Mouse (Mus musculus): Measurements from ENCODE around the gene Mchr1. TPM values are rescaled to one million over a fixed set of nuclear protein-coding genes. Genes with fewer than 3 reads are reported as not detected.
"Not testable (repeated sequence)": the region's sequence is repeated elsewhere in the genome, so short reads cannot be mapped to it uniquely, and the experiment has no call there.

The Mchr1 gene
- polyA plus RNA-seq, 1 experiment from 2014 or later, result 0.19 TPM

DNA sequence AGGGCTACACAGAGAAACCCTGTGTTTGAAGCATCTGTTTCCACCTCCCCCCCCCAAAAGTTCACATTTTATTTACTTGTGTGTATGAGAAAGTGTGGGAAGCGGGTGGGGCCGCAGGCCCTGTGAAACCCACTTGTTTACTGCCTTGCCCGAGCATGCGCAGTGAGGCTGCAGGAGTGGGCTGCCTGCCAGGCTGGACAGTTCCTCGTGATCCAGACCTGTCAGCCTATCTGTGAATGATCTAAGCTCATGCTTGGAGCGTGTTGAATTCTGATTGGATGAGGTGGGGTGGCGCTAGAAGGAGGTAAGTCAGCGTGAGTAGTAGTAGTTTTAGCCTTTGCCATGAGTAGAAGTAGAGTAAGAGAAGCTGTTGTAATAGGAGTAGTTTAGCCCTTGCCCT is 15.2 kb upstream of the Mchr1 start:
- WGBS (ENCODE audit: insufficient replicate concordance), result 64% methylated on average over 8 of the region's 8 CpGs
- ATAC-seq (ENCODE audit: low read depth), result not testable (repeated sequence)

DNA sequence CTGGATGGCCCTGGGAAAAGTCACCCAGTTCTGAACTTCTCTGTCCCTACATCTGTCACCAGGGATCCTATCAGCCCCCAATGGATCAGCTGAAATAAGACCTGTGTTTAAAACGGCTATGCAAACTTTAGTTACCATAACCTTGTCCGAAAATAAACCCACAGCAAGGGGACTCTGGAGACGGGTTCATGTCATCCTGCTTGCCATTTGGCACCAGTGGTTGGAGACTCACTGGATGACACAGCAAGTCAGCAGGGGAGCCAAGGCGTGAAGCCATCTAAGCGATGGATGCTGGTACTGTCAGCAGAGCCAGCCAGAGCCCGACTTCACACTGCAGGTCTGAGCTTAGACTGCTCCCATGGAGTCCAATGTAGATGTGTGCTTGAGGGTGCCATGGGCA is 13.9 kb upstream of the Mchr1 start:
- no peaks in the 10 kb centered on the region for H3K36me3 ChIP-seq (ENCODE audit: control insufficient read depth, insufficient read depth)
- H3K27me3 ChIP-seq (ENCODE audit: control insufficient read depth, insufficient read depth, low read depth, low read length), result no peaks in the 10 kb centered on the region
- H3K4me3 ChIP-seq (ENCODE audit: low read depth, low read length), result no peak overlapping the region
- no peaks in the 10 kb centered on the region for H3K9me3 ChIP-seq (replicated peaks; ENCODE audit: control insufficient read depth, low read length)
- no peak overlapping the region for H3K9ac ChIP-seq (ENCODE audit: low read depth, low read length)
- no peaks in the 10 kb centered on the region for H3K4me1 ChIP-seq (ENCODE audit: control insufficient read depth, low read depth, low read length)
- no peak for ATAC-seq (ENCODE audit: low read depth)
- 33% methylated on average over 6 of the region's 6 CpGs for WGBS (ENCODE audit: insufficient replicate concordance)
- no peak overlapping the region for H3K4me2 ChIP-seq (ENCODE audit: low read depth, low read length)
- H3K27ac ChIP-seq (ENCODE audit: low read length), result no peak overlapping the region

More for the DNA sequence above, 15.2 kb upstream of the Mchr1 start:
- not testable (repeated sequence) for H3K4me1 ChIP-seq (ENCODE audit: control insufficient read depth, low read depth, low read length); H3K4me2 ChIP-seq (ENCODE audit: low read depth, low read length); H3K9me3 ChIP-seq (replicated peaks; ENCODE audit: control insufficient read depth, low read length); H3K4me3 ChIP-seq (ENCODE audit: low read depth, low read length); H3K27ac ChIP-seq (ENCODE audit: low read length); H3K9ac ChIP-seq (ENCODE audit: low read depth, low read length); H3K36me3 ChIP-seq (ENCODE audit: control insufficient read depth, insufficient read depth); H3K27me3 ChIP-seq (ENCODE audit: control insufficient read depth, insufficient read depth, low read depth, low read length)

DNA sequence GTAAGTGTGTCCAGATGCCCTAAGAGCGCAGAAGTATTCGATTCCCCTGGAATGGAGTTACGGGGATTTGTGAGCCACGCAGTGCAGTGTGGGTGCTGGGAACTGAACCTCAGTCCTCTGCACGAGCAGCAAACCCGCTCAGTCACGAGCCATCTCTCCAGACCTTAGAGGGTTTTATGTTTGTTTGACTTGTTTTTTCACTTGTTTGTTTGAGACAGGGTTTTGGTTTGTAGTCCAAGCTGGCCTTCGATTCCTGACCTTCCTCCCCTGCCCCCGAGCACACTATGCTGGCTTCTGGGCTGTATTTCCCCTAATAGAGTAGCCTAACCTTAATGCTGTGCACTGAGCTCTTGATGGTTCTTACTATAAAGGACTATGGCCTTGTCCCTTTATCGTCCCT is 10.3 kb upstream of the Mchr1 start:
- WGBS (ENCODE audit: insufficient replicate concordance), result 76% methylated on average over 10 of the region's 10 CpGs
- Histone ChIP-seq H3K4me1 (ENCODE audit: control insufficient read depth, low read depth, low read length) (no peaks in the 10 kb centered on the region), H3K9ac (ENCODE audit: low read depth, low read length) (no peak overlapping the region), H3K27me3 (ENCODE audit: control insufficient read depth, insufficient read depth, low read depth, low read length) (no peaks in the 10 kb centered on the region), H3K4me2 (ENCODE audit: low read depth, low read length) (no peak overlapping the region), H3K9me3 (replicated peaks; ENCODE audit: control insufficient read depth, low read length) (no peaks in the 10 kb centered on the region), H3K27ac (ENCODE audit: low read length) (no peak overlapping the region), H3K4me3 (ENCODE audit: low read depth, low read length) (no peak overlapping the region), H3K36me3 (ENCODE audit: control insufficient read depth, insufficient read depth) (no peaks in the 10 kb centered on the region)
- no peak for ATAC-seq (ENCODE audit: low read depth)

DNA sequence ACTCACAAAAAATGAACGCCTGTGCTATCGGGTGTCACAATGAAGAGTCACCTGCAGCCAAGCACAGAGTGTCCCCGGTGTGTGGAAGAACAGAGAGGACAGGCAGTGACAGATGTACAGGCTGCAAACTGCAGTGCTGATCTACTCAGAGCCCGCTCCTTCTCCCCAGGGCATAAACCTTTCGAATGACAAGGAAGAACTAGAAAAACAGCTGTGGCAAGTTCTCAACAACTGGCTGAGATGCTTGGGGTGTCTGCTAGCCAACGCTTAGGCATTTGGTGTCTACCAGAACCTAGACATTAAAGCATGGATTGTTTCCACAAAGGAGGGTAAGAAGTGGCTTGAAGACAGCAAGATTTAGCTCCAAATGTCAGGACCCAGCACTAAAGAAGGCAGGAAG is 9.6 kb upstream of the Mchr1 start:
- Histone ChIP-seq H3K4me2 (ENCODE audit: low read depth, low read length) (no peak overlapping the region), H3K9ac (ENCODE audit: low read depth, low read length) (no peak overlapping the region), H3K36me3 (ENCODE audit: control insufficient read depth, insufficient read depth) (no peaks in the 10 kb centered on the region), H3K27me3 (ENCODE audit: control insufficient read depth, insufficient read depth, low read depth, low read length) (no peaks in the 10 kb centered on the region), H3K4me3 (ENCODE audit: low read depth, low read length) (no peak overlapping the region), H3K27ac (ENCODE audit: low read length) (no peak overlapping the region), H3K9me3 (replicated peaks; ENCODE audit: control insufficient read depth, low read length) (no peaks in the 10 kb centered on the region), H3K4me1 (ENCODE audit: control insufficient read depth, low read depth, low read length) (no peaks in the 10 kb centered on the region)
- WGBS (ENCODE audit: insufficient replicate concordance), result 60% methylated on average over 6 of the region's 6 CpGs
- no peak for ATAC-seq (ENCODE audit: low read depth)

DNA sequence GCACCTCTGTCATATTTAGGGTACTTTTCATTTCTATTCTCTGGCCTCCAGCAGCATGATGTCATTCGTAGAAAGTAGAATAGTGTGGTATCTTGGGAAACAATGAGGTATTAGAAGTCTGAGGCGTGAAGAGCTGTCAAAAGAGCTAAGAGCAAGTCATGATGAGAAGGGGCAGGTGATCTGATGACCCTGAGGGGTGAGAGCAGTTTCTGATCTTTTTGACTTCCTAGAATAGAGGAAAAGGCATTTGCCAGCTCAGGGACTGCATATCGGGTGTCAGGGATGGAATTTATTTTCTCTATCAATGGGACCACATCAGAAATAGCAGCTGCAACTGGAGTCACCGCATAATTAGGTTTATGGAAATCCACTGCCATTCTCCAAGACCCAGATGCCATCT is 8.5 kb upstream of the Mchr1 start:
- no peak for ATAC-seq (ENCODE audit: low read depth)
- H3K4me2 ChIP-seq (ENCODE audit: low read depth, low read length), result no peak overlapping the region
- H3K9ac ChIP-seq (ENCODE audit: low read depth, low read length), result no peak overlapping the region
- no peak overlapping the region for H3K27ac ChIP-seq (ENCODE audit: low read length)
- H3K4me3 ChIP-seq (ENCODE audit: low read depth, low read length), result no peak overlapping the region
- no peaks in the 10 kb centered on the region for H3K27me3 ChIP-seq (ENCODE audit: control insufficient read depth, insufficient read depth, low read depth, low read length)
- H3K36me3 ChIP-seq (ENCODE audit: control insufficient read depth, insufficient read depth), result no peaks in the 10 kb centered on the region
- 55% methylated on average over 4 of the region's 4 CpGs for WGBS (ENCODE audit: insufficient replicate concordance)
- H3K4me1 ChIP-seq (ENCODE audit: control insufficient read depth, low read depth, low read length), result no peaks in the 10 kb centered on the region
- no peaks in the 10 kb centered on the region for H3K9me3 ChIP-seq (replicated peaks; ENCODE audit: control insufficient read depth, low read length)

DNA sequence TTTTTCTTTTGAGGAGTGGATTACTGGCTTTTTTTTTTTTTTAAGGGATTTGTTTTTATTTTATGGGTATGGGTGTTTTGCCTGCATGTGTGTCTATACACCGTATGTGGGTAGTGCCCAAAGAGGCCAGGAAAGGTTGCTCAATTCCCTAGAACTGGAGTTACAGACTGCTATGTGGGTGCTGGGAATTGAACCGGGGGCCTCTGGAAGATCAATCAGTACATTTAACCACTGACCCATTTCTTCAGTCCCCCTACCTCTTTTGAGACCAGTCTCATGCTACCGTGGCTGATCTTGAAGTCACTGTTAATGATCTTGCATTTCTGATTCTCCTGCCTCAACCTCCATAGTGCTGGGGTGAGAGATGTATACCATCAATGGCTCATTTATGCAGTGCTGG is 8.0 kb upstream of the Mchr1 start:
- H3K4me1 ChIP-seq (ENCODE audit: control insufficient read depth, low read depth, low read length), result no peaks in the 10 kb centered on the region
- H3K4me2 ChIP-seq (ENCODE audit: low read depth, low read length), result no peak overlapping the region
- H3K9ac ChIP-seq (ENCODE audit: low read depth, low read length), result no peak overlapping the region
- no peak overlapping the region for H3K4me3 ChIP-seq (ENCODE audit: low read depth, low read length)
- H3K27me3 ChIP-seq (ENCODE audit: control insufficient read depth, insufficient read depth, low read depth, low read length), result no peaks in the 10 kb centered on the region
- no peak overlapping the region for H3K27ac ChIP-seq (ENCODE audit: low read length)
- no peaks in the 10 kb centered on the region for H3K36me3 ChIP-seq (ENCODE audit: control insufficient read depth, insufficient read depth)
- ATAC-seq (ENCODE audit: low read depth), result no peak
- 64% methylated on average over 3 of the region's 3 CpGs for WGBS (ENCODE audit: insufficient replicate concordance)
- H3K9me3 ChIP-seq (replicated peaks; ENCODE audit: control insufficient read depth, low read length), result no peaks in the 10 kb centered on the region

DNA sequence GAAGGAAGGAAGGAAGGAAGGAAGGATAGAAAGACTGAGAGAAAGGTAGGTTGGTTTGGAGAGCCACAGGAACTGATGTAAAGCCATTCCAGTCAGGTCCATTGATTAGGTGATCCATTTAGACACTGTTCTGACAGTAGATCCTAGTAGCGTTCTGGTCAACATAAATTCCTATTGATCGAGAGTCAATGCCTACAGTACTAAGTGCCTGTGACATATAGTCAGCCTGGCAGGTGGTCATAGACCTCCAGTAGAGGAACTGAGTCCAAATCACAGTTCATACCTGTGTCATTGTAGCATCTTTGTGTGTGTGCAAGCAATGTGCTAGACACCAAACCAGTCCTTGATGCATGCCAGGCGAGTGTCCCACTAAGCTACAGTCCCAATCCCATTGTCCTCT is 7.0 kb upstream of the Mchr1 start:
- Histone ChIP-seq H3K36me3 (ENCODE audit: control insufficient read depth, insufficient read depth) (no peaks in the 10 kb centered on the region), H3K9ac (ENCODE audit: low read depth, low read length) (no peak overlapping the region), H3K27ac (ENCODE audit: low read length) (no peak overlapping the region), H3K4me1 (ENCODE audit: control insufficient read depth, low read depth, low read length) (no peaks in the 10 kb centered on the region), H3K9me3 (replicated peaks; ENCODE audit: control insufficient read depth, low read length) (no peaks in the 10 kb centered on the region), H3K27me3 (ENCODE audit: control insufficient read depth, insufficient read depth, low read depth, low read length) (no peaks in the 10 kb centered on the region), H3K4me3 (ENCODE audit: low read depth, low read length) (no peak overlapping the region), H3K4me2 (ENCODE audit: low read depth, low read length) (no peak overlapping the region)
- no peak for ATAC-seq (ENCODE audit: low read depth)
- WGBS (ENCODE audit: insufficient replicate concordance), result 57% methylated on average over 3 of the region's 3 CpGs

DNA sequence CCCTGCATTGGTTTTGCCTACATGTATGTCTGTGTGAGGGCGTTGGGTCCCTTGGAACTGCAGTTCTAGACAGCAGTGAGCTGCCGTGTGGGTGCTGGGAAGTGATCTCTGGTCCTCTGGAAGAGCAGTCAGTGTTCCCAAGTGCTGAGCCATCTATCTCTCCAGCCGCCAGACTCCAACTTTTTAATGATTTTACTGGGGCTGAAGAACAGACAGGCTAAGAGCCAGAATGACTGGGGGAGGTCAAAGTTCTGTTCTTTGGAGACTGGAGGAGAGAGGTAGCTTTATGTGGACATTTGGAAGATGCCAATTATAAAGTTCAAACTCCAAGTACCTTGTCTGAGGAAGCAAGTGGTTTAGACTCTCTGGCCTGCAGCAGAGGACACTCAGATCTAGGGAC is 5.5 kb upstream of the Mchr1 start:
- no peak overlapping the region for H3K9ac ChIP-seq (ENCODE audit: low read depth, low read length)
- no peak overlapping the region for H3K4me2 ChIP-seq (ENCODE audit: low read depth, low read length)
- H3K9me3 ChIP-seq (replicated peaks; ENCODE audit: control insufficient read depth, low read length), result no peaks in the 10 kb centered on the region
- no peak for ATAC-seq (ENCODE audit: low read depth)
- WGBS (ENCODE audit: insufficient replicate concordance), result 56% methylated on average over 3 of the region's 3 CpGs
- H3K27me3 ChIP-seq (ENCODE audit: control insufficient read depth, insufficient read depth, low read depth, low read length), result peaks cover 1% of the 10 kb centered on the region; the same call in 1 of the 2 replicates
- no peak overlapping the region for H3K4me3 ChIP-seq (ENCODE audit: low read depth, low read length)
- no peak overlapping the region for H3K27ac ChIP-seq (ENCODE audit: low read length)
- no peaks in the 10 kb centered on the region for H3K4me1 ChIP-seq (ENCODE audit: control insufficient read depth, low read depth, low read length)
- H3K36me3 ChIP-seq (ENCODE audit: control insufficient read depth, insufficient read depth), result no peaks in the 10 kb centered on the region

DNA sequence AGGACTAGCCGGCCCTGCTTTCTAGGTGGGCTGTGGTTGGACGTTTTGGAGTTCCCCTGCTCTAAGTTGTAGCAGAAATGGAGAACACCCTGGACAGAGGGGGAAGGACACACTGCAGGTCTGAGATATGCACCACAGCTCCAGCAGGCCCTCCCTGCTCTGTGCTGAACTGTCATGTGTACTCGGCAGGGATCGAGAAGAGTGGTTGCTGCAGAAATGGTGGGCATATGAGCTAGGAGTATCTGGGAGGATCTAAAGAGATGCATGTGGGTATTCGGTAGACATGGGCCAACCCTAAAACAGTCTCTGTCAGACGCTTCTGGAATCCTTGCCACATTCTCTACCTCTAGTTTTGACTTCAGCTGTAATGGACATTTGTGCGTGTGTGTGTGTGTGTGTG is 4.0 kb upstream of the Mchr1 start:
- no peak for ATAC-seq (ENCODE audit: low read depth)
- WGBS (ENCODE audit: insufficient replicate concordance), result 49% methylated on average over 7 of the region's 7 CpGs

DNA sequence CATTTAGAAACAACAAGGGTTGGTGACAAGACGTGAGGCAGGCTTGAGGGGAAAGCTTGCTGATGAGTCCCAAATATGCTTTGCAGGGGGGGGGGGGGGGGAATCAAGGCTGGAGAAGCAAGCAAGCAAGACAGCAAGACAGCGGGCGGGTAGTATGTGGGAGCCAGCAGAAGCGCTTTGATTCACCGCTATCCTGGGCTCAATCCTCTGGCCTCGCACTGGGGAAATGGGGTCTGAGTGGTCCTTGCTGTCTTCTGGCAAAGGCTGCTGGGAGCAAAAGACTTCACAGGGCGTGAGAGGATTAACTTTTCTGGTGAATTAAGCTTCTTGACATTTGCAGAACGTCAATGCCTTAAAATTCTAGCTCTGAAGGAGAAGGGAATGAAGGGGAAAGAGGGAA is 763 bp downstream of the Mchr1 start:
- Histone ChIP-seq H3K4me2 (ENCODE audit: low read depth, low read length) (0 out of 2 replicates have a peak overlapping the region, but pooled peaks have one; percentile 46), H3K36me3 (ENCODE audit: control insufficient read depth, insufficient read depth) (no peaks in the 10 kb centered on the region), H3K9me3 (replicated peaks; ENCODE audit: control insufficient read depth, low read length) (no peaks in the 10 kb centered on the region), H3K27me3 (ENCODE audit: control insufficient read depth, insufficient read depth, low read depth, low read length) (peaks cover 27% of the 10 kb centered on the region), H3K9ac (ENCODE audit: low read depth, low read length) (no peak overlapping the region), H3K4me1 (ENCODE audit: control insufficient read depth, low read depth, low read length) (no peaks in the 10 kb centered on the region; the same call in 1 of the 2 replicates), H3K4me3 (ENCODE audit: low read depth, low read length) (no peak overlapping the region), H3K27ac (ENCODE audit: low read length) (no peak overlapping the region)
- 11% methylated on average over 8 of the region's 8 CpGs for WGBS (ENCODE audit: insufficient replicate concordance)
- ATAC-seq (ENCODE audit: low read depth), result no peak

More for the DNA sequence above, 4.0 kb upstream of the Mchr1 start:
- Histone ChIP-seq H3K27ac (ENCODE audit: low read length) (no peak overlapping the region), H3K4me1 (ENCODE audit: control insufficient read depth, low read depth, low read length) (no peaks in the 10 kb centered on the region; the same call in 1 of the 2 replicates), H3K27me3 (ENCODE audit: control insufficient read depth, insufficient read depth, low read depth, low read length) (peaks cover 13% of the 10 kb centered on the region), H3K9me3 (replicated peaks; ENCODE audit: control insufficient read depth, low read length) (no peaks in the 10 kb centered on the region), H3K4me3 (ENCODE audit: low read depth, low read length) (no peak overlapping the region), H3K36me3 (ENCODE audit: control insufficient read depth, insufficient read depth) (no peaks in the 10 kb centered on the region), H3K9ac (ENCODE audit: low read depth, low read length) (no peak overlapping the region), H3K4me2 (ENCODE audit: low read depth, low read length) (no peak overlapping the region)
